Mouse (Mus musculus) gastrocnemius, postnatal 10 days (tissue): ENCODE data around the gene Fkbp8. TPM values are rescaled to one million over a fixed set of nuclear protein-coding genes. Genes with fewer than 3 reads are reported as not detected.
A peak's percentile ranks its signal among the peaks of the same experiment; 100 is the strongest.

Experiments used
- DNase-seq: peaks from one replicate; pipeline ENCODE4 v3.0.0; 2021; ENCODE audit warnings: mixed read lengths
- total RNA-seq, 2 experiments: library from RNA; stranded (reverse); gene quantifications; 2 replicates each; pipeline ENCODE4 v1.2.3; 2021

Fkbp8 gene
- total RNA-seq, 2 experiments from 2014 or later = 135 to 145 TPM

GRCm38 (mm10) chr8:70558334-70558733 is 30.8 kb downstream of the Fkbp8 start:
- no peak for DNase-seq

- DNase-seq = no peak
These were observed 31.5 kb downstream of the Fkbp8 start for GRCm38 (mm10) chr8:70558983-70559382.

- peak; percentile 50 for DNase-seq
These were observed 32.6 kb downstream of the Fkbp8 start for GRCm38 (mm10) chr8:70560096-70560495.

GRCm38 (mm10) chr8:70560564-70560963 is 33.0 kb downstream of the Fkbp8 start:
- DNase-seq = no peak

GRCm38 (mm10) chr8:70561357-70561756 is 33.8 kb downstream of the Fkbp8 start:
- DNase-seq = no peak

GRCm38 (mm10) chr8:70561809-70562535 is 34.4 kb downstream of the Fkbp8 start:
- no peak for DNase-seq

GRCm38 (mm10) chr8:70562802-70563201 is 35.3 kb downstream of the Fkbp8 start:
- DNase-seq = no peak

- DNase-seq = no peak
These were observed 36.4 kb downstream of the Fkbp8 start for GRCm38 (mm10) chr8:70563763-70564387.

- no peak for DNase-seq
These were observed 37.2 kb downstream of the Fkbp8 start for GRCm38 (mm10) chr8:70564696-70565235.

- no peak for DNase-seq
These were observed 38.0 kb downstream of the Fkbp8 start for GRCm38 (mm10) chr8:70565561-70565960.

- no peak for DNase-seq
These were observed 42.8 kb downstream of the Fkbp8 start for GRCm38 (mm10) chr8:70570360-70570759.

GRCm38 (mm10) chr8:70570990-70571389 is 43.5 kb downstream of the Fkbp8 start:
- peak; percentile 64 for DNase-seq

- no peak for DNase-seq
These were observed 46.8 kb downstream of the Fkbp8 start for GRCm38 (mm10) chr8:70574302-70574701.

- peak; percentile 52 for DNase-seq
These were observed 47.4 kb downstream of the Fkbp8 start for GRCm38 (mm10) chr8:70574915-70575314.

GRCm38 (mm10) chr8:70577207-70577606 is 49.7 kb downstream of the Fkbp8 start:
- DNase-seq = no peak

GRCm38 (mm10) chr8:70583476-70584387 is 56.2 kb downstream of the Fkbp8 start:
- no peak for DNase-seq

GRCm38 (mm10) chr8:70584606-70585257 is 57.2 kb downstream of the Fkbp8 start:
- DNase-seq = no peak

Other genes starting within 250 kb of the Fkbp8 start
- gene Homer3, start 244.9 kb upstream of the Fkbp8 start, total RNA-seq = 10 to 100 TPM; 12.3 to 19.8 TPM
- 10 to 100 TPM; 28.6 to 29.5 TPM for gene Ddx49, start 225.2 kb upstream of the Fkbp8 start, total RNA-seq
- 100 to 1,000 TPM; 140 to 158 TPM for gene Cope, start 225.2 kb upstream of the Fkbp8 start, total RNA-seq
- gene Cers1, start 211.9 kb upstream of the Fkbp8 start, total RNA-seq = 10 to 100 TPM; 20.0 to 23.6 TPM
- gene Gdf1, start 197.9 kb upstream of the Fkbp8 start, total RNA-seq = 1 to 10 TPM; 3.9 to 5.3 TPM
- 10 to 100 TPM; 34.2 to 37.3 TPM for gene Upf1, start 174.4 kb upstream of the Fkbp8 start, total RNA-seq
- gene Comp, start 154.2 kb upstream of the Fkbp8 start, total RNA-seq = 10 to 100 TPM; 18.4 to 20.2 TPM
- gene Crtc1, start 88.1 kb upstream of the Fkbp8 start, total RNA-seq = 10 to 100 TPM in 1 of 2 experiments, 1 to 10 TPM in 1; 8.9 to 12.0 TPM
- 1 to 10 TPM; 6.3 to 7.4 TPM for gene Klhl26, start 50.8 kb upstream of the Fkbp8 start, total RNA-seq
- under 1 TPM; 0.18 to 0.26 TPM for gene Tmem59l, start 40.4 kb upstream of the Fkbp8 start, total RNA-seq
- gene Crlf1, start 34.6 kb upstream of the Fkbp8 start, total RNA-seq = 1 to 10 TPM; 2.8 to 3.4 TPM
- 100 to 1,000 TPM; 120 to 129 TPM for gene Rex1bd, start 21.0 kb upstream of the Fkbp8 start, total RNA-seq
- gene Uba52, start 16.9 kb upstream of the Fkbp8 start, total RNA-seq = 1,000 to 10,000 TPM; 1,232 to 1,261 TPM
- 10 to 100 TPM; 57.8 to 61.0 TPM for gene Kxd1, start 232 bp downstream of the Fkbp8 start, total RNA-seq
- 10 to 100 TPM; 12.7 to 19.8 TPM for gene Ell, start 11.7 kb downstream of the Fkbp8 start, total RNA-seq
- gene Isyna1, start 66.6 kb downstream of the Fkbp8 start, total RNA-seq = 10 to 100 TPM; 30.0 to 31.6 TPM
- 10 to 100 TPM; 31.1 to 40.1 TPM for gene Ssbp4, start 81.1 kb downstream of the Fkbp8 start, total RNA-seq
- 1 to 10 TPM; 1.2 to 3.0 TPM for gene Lrrc25, start 88.4 kb downstream of the Fkbp8 start, total RNA-seq
- gene Gdf15, start 104.7 kb downstream of the Fkbp8 start, total RNA-seq = not detected
- gene Pgpep1, start 132.7 kb downstream of the Fkbp8 start, total RNA-seq = 10 to 100 TPM; 22.5 to 23.4 TPM
- 10 to 100 TPM; 82.3 to 83.0 TPM for gene Lsm4, start 145.5 kb downstream of the Fkbp8 start, total RNA-seq
- 100 to 1,000 TPM in 1 of 2 experiments, 10 to 100 TPM in 1; 79.2 to 130 TPM for gene Jund, start 171.2 kb downstream of the Fkbp8 start, total RNA-seq
- gene Iqcn, start 175.7 kb downstream of the Fkbp8 start, total RNA-seq = not detected
- not detected for gene Gm3336, start 190.8 kb downstream of the Fkbp8 start, total RNA-seq
- 1 to 10 TPM; 2.5 to 3.0 TPM for gene Pde4c, start 196.0 kb downstream of the Fkbp8 start, total RNA-seq
- 10 to 100 TPM; 44.6 to 50.4 TPM for gene Rab3a, start 227.0 kb downstream of the Fkbp8 start, total RNA-seq
- 10 to 100 TPM; 30.1 to 31.4 TPM for gene Mpv17l2, start 233.2 kb downstream of the Fkbp8 start, total RNA-seq
- gene Pik3r2, start 249.0 kb downstream of the Fkbp8 start, total RNA-seq = 10 to 100 TPM; 39.4 to 47.2 TPM